Mouse (Mus musculus): ENCODE results near the gene Shq1. TPM values are rescaled to one million over a fixed set of nuclear protein-coding genes. Genes with fewer than 3 reads are reported as not detected.

Shq1 gene
- polyA plus RNA-seq, 1 experiment from 2014 or later, result 15.1 TPM

DNA sequence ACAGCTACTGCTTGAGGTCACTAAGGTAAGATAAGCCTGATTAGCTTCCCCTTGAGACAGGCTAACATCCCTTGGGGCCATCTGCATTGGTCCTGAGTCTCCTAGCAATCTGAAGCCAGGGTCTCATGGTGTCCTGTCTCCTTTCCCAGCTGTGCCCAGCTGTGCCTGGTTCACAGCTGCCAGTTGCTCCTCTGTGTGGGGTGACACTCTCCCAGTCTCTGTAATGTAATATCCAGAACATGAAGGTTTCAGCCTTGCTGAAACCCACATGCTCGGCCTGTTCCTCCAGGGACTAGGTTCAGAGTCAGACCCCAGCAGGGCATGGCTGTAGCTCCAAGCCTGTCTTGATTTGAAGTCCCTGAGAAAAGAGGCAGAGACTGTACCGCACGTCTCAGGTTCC, 141.3 kb downstream of the Shq1 start:
- no peak overlapping the region for H3K27ac ChIP-seq (replicated peaks)
- H3K27me3 ChIP-seq, result no peaks in the 10 kb centered on the region
- WGBS, result 35% methylated on average over 3 of the region's 3 CpGs
- no peak overlapping the region for H3K9ac ChIP-seq
- no peaks in the 10 kb centered on the region for H3K36me3 ChIP-seq
- H3K4me2 ChIP-seq (replicated peaks), result no peak overlapping the region
- no peaks in the 10 kb centered on the region for H3K9me3 ChIP-seq (replicated peaks)
- no peak overlapping the region for H3K4me3 ChIP-seq (replicated peaks)
- peaks cover 15% of the 10 kb centered on the region for H3K4me1 ChIP-seq
- no peak for ATAC-seq (ENCODE audit: insufficient number of reproducible peaks, low FRiP score, low TSS enrichment, low read depth)

DNA sequence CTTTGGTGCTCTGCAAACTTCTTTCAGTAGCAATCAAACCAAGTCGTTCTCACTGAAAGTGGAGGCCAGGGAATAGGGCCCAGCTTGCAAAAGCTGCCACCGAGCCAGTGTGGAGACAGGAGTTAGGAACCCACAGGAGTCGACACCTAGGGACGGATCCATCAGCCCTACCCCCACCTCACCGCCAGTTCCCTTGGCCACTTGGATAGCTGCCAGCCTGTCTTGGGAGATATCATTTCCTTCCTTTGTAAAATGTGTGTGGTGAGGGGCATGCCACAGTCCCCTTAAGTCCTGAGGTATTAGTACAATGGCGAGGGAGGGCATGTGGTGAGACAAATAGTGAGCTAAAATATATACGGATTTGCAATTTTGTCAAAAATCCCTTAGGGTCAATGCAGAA, 142.4 kb downstream of the Shq1 start:
- no peaks in the 10 kb centered on the region for H3K36me3 ChIP-seq
- WGBS, result 54% methylated on average over 7 of the region's 7 CpGs
- H3K4me3 ChIP-seq (replicated peaks), result no peak overlapping the region
- H3K27me3 ChIP-seq, result no peaks in the 10 kb centered on the region
- no peak overlapping the region for H3K9ac ChIP-seq
- ATAC-seq (ENCODE audit: insufficient number of reproducible peaks, low FRiP score, low TSS enrichment, low read depth), result no peak
- H3K27ac ChIP-seq (replicated peaks), result no peak overlapping the region
- H3K9me3 ChIP-seq (replicated peaks), result no peaks in the 10 kb centered on the region
- no peak overlapping the region for H3K4me2 ChIP-seq (replicated peaks)
- peaks cover 15% of the 10 kb centered on the region for H3K4me1 ChIP-seq

DNA sequence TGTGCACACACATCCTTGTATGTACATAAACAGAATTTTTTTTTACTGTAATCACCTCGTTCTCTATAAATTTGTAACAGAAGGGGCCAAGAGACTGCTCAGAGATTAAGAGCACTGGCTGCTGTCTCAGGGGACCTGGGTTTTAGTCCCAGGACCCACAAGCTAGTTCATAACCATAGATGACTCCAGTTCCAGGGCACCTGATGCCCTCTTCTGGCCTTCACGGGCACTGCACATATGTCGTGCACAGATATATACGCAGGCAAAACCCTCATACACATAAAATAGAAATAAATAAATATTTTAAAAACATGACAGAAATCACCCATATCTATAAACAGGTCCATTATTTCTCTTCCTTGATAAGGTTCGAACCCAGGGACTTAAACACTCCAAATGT, 143.0 kb downstream of the Shq1 start:
- WGBS, result 92% methylated on average over 5 of the region's 5 CpGs

DNA sequence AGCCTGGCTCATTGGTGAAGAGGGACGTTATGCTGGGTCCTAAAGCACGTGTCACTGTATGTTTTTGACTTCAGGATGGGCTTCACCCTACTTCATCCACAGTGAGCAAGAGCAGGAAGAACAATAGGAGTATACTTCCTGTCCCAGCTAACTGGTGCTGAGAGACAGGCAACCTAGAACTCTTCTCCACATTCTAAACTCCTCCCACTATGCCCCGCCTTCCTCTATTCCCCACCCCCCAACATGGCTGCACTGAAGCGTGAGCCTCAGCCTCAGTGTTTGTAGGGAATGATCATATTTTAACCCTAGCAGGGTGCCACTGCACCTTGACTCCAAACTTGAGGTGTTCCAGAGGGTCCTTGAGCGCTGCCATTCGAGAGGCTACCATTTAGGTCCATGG, 143.8 kb downstream of the Shq1 start:
- Histone ChIP-seq H3K4me1 (peaks cover 5% of the 10 kb centered on the region; the same call in 1 of the 2 replicates), H3K4me3 (replicated peaks) (no peak overlapping the region), H3K27ac (replicated peaks) (no peak overlapping the region), H3K4me2 (replicated peaks) (no peak overlapping the region), H3K9ac (no peak overlapping the region), H3K27me3 (no peaks in the 10 kb centered on the region), H3K36me3 (no peaks in the 10 kb centered on the region), H3K9me3 (replicated peaks) (no peaks in the 10 kb centered on the region)
- no peak for ATAC-seq (ENCODE audit: insufficient number of reproducible peaks, low FRiP score, low TSS enrichment, low read depth)
- 92% methylated on average over 6 of the region's 6 CpGs for whole genome bisulfite sequencing

More for the DNA sequence above, 143.0 kb downstream of the Shq1 start:
- ATAC-seq (ENCODE audit: insufficient number of reproducible peaks, low FRiP score, low TSS enrichment, low read depth), result no peak
- no peaks in the 10 kb centered on the region for H3K36me3 ChIP-seq
- H3K9me3 ChIP-seq (replicated peaks), result no peaks in the 10 kb centered on the region
- no peak overlapping the region for H3K9ac ChIP-seq
- no peaks in the 10 kb centered on the region for H3K27me3 ChIP-seq
- peaks cover 14% of the 10 kb centered on the region for H3K4me1 ChIP-seq
- H3K4me3 ChIP-seq (replicated peaks), result no peak overlapping the region
- H3K4me2 ChIP-seq (replicated peaks), result no peak overlapping the region
- no peak overlapping the region for H3K27ac ChIP-seq (replicated peaks)

DNA sequence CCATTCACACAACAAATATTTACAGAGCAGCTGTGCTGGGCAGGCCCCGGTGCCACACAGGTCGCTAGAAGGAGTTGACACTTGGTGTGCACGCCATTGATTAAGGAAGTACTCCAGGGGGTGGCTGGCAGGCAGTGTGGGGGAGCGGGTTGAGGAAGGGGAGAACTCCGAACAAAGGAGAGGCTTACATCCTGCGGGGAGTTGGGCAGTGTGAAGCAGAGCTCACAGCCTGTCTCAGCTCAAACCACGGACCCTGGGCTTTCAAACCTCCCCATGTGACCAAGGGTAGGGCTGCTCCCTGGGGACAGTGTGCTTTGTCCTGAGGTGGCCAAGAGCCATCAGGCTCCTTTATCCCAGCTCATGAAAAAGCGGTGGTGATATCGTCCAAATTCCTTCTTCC, 144.9 kb downstream of the Shq1 start:
- Histone ChIP-seq H3K4me2 (replicated peaks) (no peak overlapping the region; the same call in 1 of the 2 replicates), H3K4me1 (peaks cover 4% of the 10 kb centered on the region; the same call in 1 of the 2 replicates), H3K27ac (replicated peaks) (no peak overlapping the region), H3K9me3 (replicated peaks) (no peaks in the 10 kb centered on the region), H3K9ac (no peak overlapping the region), H3K4me3 (replicated peaks) (no peak overlapping the region), H3K36me3 (no peaks in the 10 kb centered on the region), H3K27me3 (no peaks in the 10 kb centered on the region)
- ATAC-seq (ENCODE audit: insufficient number of reproducible peaks, low FRiP score, low TSS enrichment, low read depth), result no peak
- 11% methylated on average over 9 of the region's 9 CpGs for WGBS

DNA sequence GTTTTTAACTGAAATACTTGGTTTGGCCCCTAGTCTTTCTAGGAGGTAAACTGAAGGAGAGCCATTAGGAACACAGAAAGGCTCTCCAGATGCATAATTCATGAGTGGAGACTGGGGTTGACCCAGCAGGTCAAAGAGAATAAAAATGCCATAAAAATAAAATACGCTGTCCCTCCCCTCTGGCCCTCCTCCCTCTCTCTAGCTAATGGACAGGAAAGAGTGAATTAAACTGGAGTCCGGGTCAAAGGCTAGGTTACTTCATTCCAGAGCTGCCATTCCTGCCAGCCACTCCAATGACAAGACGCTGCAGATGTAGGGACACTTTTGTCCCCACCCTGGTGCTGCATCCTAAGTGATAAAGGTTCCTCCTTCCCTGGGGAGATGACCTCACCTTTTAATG, 145.5 kb downstream of the Shq1 start:
- Histone ChIP-seq H3K4me3 (replicated peaks) (no peak overlapping the region), H3K9ac (no peak overlapping the region), H3K4me1 (peaks cover 4% of the 10 kb centered on the region; the same call in 1 of the 2 replicates), H3K36me3 (no peaks in the 10 kb centered on the region), H3K9me3 (replicated peaks) (no peaks in the 10 kb centered on the region), H3K27ac (replicated peaks) (no peak overlapping the region), H3K27me3 (no peaks in the 10 kb centered on the region), H3K4me2 (replicated peaks) (no peak overlapping the region)
- ATAC-seq (ENCODE audit: insufficient number of reproducible peaks, low FRiP score, low TSS enrichment, low read depth), result no peak
- WGBS, result 29% methylated on average over 3 of the region's 3 CpGs

DNA sequence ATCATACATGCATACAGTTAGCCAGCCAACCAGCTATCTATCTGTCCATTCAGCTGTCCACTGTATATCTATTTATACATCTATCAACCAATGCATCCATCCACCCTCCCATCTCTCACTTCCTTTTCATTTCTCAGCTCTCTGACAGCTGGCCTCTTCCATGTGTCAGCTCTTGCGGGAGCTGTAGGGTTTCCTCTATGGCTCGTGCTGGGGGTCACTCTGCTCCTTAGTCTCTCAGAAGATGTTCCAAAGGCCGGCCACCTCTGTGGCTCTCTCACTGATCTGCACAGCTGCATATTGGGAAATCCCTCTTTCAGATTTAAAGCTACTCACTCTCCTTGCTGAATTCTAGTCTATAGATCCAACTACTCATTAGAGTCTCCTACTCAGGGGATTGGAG, 148.5 kb downstream of the Shq1 start:
- Histone ChIP-seq H3K27me3 (peaks cover 2% of the 10 kb centered on the region; the same call in 1 of the 2 replicates), H3K9me3 (replicated peaks) (no peaks in the 10 kb centered on the region), H3K4me2 (replicated peaks) (no peak overlapping the region), H3K4me3 (replicated peaks) (no peak overlapping the region), H3K36me3 (no peaks in the 10 kb centered on the region), H3K4me1 (peaks cover 21% of the 10 kb centered on the region), H3K9ac (no peak overlapping the region), H3K27ac (replicated peaks) (no peak overlapping the region)
- WGBS, result 76% methylated on average over 3 of the region's 3 CpGs
- no peak for ATAC-seq (ENCODE audit: insufficient number of reproducible peaks, low FRiP score, low TSS enrichment, low read depth)

DNA sequence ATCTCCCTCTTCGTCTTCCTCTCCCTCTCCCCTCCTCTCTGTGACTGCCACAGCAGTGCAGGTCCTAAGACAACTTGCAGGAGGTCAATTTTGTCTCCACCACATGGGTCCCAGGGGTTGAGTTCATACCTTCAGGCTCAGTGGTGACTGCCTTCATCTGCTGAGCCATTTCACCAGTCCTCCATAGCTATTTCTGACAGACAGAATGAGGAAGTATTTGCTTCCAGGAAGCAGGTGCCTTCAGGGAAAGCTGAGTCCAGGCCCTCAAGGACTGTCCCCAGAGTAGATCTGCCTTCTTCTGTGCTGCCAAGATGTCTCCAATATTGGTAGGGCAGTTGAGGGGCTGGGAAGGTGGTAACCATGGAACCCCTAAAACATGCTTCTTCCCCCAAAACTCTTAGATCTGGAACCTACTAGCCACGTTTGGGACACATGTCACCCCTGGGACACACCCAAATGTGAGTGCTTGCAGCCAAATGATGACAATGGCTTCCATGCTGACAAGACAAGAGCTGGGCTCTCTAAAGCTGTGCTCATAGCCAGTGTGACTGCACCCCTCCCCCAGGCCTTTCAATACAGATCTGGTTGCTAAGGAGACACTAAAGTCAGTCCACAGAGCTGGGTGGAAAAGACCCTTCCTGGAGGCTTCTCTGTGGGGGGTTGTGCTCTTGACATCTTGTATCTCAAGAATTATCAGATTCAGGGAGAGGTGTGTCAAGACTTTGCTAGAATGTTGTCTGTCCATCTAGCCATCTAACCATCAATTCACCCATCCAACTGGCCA, 149.2 kb downstream of the Shq1 start:
- H3K36me3 ChIP-seq, result no peaks in the 10 kb centered on the region
- WGBS, result 74% methylated on average over 2 of the region's 2 CpGs
- H3K9me3 ChIP-seq (replicated peaks), result no peaks in the 10 kb centered on the region
- no peak overlapping the region for H3K4me3 ChIP-seq (replicated peaks)
- H3K4me1 ChIP-seq, result peaks cover 25% of the 10 kb centered on the region
- no peak overlapping the region for H3K4me2 ChIP-seq (replicated peaks)
- peaks cover 2% of the 10 kb centered on the region; the same call in 1 of the 2 replicates for H3K27me3 ChIP-seq
- no peak overlapping the region for H3K9ac ChIP-seq
- no peak overlapping the region for H3K27ac ChIP-seq (replicated peaks)
- no peak for ATAC-seq (ENCODE audit: insufficient number of reproducible peaks, low FRiP score, low TSS enrichment, low read depth)

DNA sequence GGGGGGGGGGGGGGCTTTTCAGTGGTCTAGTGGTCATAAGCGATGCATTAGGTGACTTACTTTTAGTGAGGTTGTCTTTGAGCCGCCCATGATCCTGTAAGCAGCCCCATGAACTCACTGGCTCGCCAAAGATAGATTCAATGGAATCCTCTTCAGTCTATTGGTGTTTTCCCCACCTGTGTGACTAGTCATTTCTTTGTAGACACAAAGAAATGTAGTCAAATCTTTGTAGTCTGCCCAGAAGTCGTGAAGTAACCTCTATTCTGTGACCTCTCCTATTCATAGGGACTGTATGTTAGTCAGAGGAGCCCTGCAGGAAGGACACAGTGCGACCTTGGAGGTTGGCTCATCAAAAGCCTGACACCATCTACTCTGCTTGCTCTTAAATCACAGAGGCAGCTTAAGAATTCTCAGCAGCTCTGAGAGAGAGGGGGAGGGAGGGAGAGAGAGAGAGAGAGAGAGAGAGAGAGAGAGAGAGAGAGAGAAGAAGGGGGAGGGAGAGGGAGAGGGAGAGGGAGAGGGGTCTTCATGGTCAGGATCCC, 150.3 kb downstream of the Shq1 start:
- H3K36me3 ChIP-seq, result no peaks in the 10 kb centered on the region
- peaks cover 2% of the 10 kb centered on the region; the same call in 1 of the 2 replicates for H3K27me3 ChIP-seq
- H3K27ac ChIP-seq (replicated peaks), result no peak overlapping the region
- H3K4me2 ChIP-seq (replicated peaks), result no peak overlapping the region
- WGBS, result 79% methylated on average over 5 of the region's 5 CpGs
- no peak overlapping the region for H3K4me3 ChIP-seq (replicated peaks)
- no peak overlapping the region for H3K9ac ChIP-seq
- H3K4me1 ChIP-seq, result peaks cover 28% of the 10 kb centered on the region
- no peak for ATAC-seq (ENCODE audit: insufficient number of reproducible peaks, low FRiP score, low TSS enrichment, low read depth)
- H3K9me3 ChIP-seq (replicated peaks), result no peaks in the 10 kb centered on the region

DNA sequence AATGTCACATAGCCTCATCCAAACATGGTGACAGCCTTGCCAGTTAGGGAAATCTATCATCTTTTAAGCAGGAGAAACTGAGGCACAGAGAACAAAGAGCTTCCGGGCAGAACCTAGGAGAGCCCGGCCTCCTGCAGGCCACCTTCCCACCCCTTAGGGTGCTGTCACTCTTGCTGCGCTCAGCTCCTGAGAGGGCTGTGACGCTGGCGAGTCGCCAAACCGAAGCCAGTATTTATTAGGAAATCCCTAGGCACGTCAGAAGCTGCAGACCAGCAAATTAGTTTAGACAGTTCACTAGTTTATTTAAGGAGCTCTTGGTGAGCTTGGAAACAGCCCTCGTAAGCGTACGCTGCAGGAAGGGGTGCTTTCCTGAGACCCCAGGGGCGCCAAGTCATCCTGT, 151.1 kb downstream of the Shq1 start:
- WGBS, result 42% methylated on average over 12 of the region's 12 CpGs
- Histone ChIP-seq H3K27me3 (peaks cover 2% of the 10 kb centered on the region; the same call in 1 of the 2 replicates), H3K4me2 (replicated peaks) (no peak overlapping the region), H3K36me3 (no peaks in the 10 kb centered on the region), H3K27ac (replicated peaks) (no peak overlapping the region), H3K4me3 (replicated peaks) (no peak overlapping the region), H3K9me3 (replicated peaks) (no peaks in the 10 kb centered on the region), H3K9ac (no peak overlapping the region), H3K4me1 (peaks cover 25% of the 10 kb centered on the region)
- no peak for ATAC-seq (ENCODE audit: insufficient number of reproducible peaks, low FRiP score, low TSS enrichment, low read depth)
